Mouse (Mus musculus) G1E (cell line): Measurements from ENCODE around the gene Etl4.

Source experiments
- CTCF ChIP-seq: IDR thresholded peaks from 2 replicates; pipeline ENCODE4 v1.5.1; 2012; ENCODE audit warnings: low read depth, low read length, inconsistent platforms, mixed read lengths
- GATA1 ChIP-seq: IDR thresholded peaks from 2 replicates; pipeline ENCODE4 v1.6.1; 2012; ENCODE audit warnings: borderline replicate concordance, low read length, inconsistent platforms, mixed read lengths
- GATA2 ChIP-seq: IDR thresholded peaks from 2 replicates; pipeline ENCODE4 v1.6.1; 2012; ENCODE audit warnings: low read depth, low read length, inconsistent platforms, borderline replicate concordance
- POLR2AphosphoS5 ChIP-seq: IDR thresholded peaks from 2 replicates; pipeline ENCODE4 v1.6.1; 2012; ENCODE audit warnings: low read depth, low read length, inconsistent platforms; ENCODE audit not compliant: insufficient replicate concordance
- TAL1 ChIP-seq: conservative IDR thresholded peaks from 2 replicates; pipeline ENCODE4 v1.6.1; 2012; ENCODE audit warnings: low read depth, low read length, inconsistent platforms, mixed read lengths

GRCm38 (mm10) chr2:20510061-20510460 lies 600.5 kb downstream of the Etl4 start:
- TF ChIP-seq CTCF (no peak), GATA2 (no peak), GATA1 (no peak), TAL1 (no peak), POLR2AphosphoS5 (no peak)
